Mouse (Mus musculus) heart, postnatal 0 days (tissue): ENCODE measurements around the gene Snx8.

Experiments
- CTCF ChIP-seq: IDR thresholded peaks from 2 replicates; pipeline ENCODE4 v1.5.1; 2016; ENCODE audit warnings: antibody characterized with exemption, control low read depth, low read depth
- EP300 ChIP-seq: IDR thresholded peaks from 2 replicates; pipeline ENCODE4 v1.6.1; 2016; ENCODE audit warnings: antibody characterized with exemption, low read depth

DNA sequence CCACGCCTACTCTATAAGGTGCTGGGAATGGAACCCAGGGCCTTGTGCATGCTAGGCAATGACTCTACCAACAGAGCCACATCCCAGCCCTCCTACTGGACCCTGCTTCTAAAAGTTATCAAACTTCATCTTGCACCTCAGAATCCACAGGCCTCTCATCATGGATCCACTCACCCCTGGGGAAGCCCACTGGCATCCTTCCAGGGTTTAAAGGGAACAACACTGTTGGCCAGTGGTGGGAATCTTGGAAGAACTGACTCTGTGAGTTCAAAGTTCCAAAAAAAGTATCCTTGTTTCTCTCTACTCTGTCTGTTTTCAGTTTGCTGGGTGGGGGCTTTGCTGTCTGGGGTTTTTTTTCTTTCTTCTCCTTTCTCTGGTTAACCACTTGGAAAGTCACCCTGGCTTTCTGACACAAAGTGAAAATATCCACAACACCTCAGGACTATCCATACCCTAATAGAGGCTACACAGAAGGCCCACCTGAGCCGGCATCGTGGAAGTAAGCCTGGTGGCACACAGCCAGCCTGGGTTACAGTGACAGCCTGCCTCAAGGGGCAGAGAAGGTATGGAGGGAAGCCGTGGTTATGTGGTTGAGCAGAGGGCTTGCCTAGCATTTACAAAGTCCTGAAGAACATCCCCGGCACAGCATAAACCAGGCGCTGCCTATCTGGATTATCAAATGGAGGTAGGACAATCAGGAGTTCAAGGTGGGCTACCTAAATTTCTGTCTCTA lies 10.8 kb downstream of the Snx8 start:
- TF ChIP-seq CTCF, result no peak
- TF ChIP-seq EP300, result no peak
